Mouse (Mus musculus): ENCODE data around the gene 4933428M09Rik. TPM values are rescaled to one million over a fixed set of nuclear protein-coding genes. Genes with fewer than 3 reads are reported as not detected.

Gene 4933428M09Rik
- polyA plus RNA-seq, 1 experiment from 2014 or later = not detected

DNA sequence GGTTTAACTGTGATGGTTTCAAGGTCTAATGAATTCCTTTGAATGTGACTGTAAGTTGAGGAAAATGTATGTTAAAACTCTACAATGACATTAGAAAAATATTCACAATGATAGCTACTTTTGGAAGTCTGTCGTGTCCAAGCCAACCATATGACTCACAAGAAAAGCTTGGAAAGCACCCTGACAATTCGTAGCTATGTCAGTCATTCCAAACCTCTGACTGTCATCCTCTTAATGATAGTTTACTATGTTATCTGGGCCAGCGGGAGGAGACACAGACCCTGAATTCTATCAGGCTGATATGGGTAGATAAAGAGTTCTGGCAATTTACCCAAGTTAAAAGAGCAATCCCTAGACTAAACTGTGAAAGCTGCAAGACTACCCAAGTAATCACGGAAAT, 41.8 kb downstream of the 4933428M09Rik start:
- 22% methylated on average over 4 of the region's 4 CpGs for WGBS
- no peaks in the 10 kb centered on the region for H3K27me3 ChIP-seq
- no peak overlapping the region for H3K9ac ChIP-seq
- H3K36me3 ChIP-seq = no peaks in the 10 kb centered on the region
- peak overlapping the region; percentile 24; the same call in 1 of the 2 replicates for H3K27ac ChIP-seq
- H3K4me1 ChIP-seq (replicated peaks) = peaks cover 4% of the 10 kb centered on the region; the same call in 1 of the 2 replicates
- no peak overlapping the region for H3K4me2 ChIP-seq
- H3K4me3 ChIP-seq = no peak overlapping the region
- no peaks in the 10 kb centered on the region for H3K9me3 ChIP-seq (replicated peaks)
- no peak for ATAC-seq (replicated peaks; ENCODE audit: insufficient number of reproducible peaks, insufficient read depth, low FRiP score, low read depth)

DNA sequence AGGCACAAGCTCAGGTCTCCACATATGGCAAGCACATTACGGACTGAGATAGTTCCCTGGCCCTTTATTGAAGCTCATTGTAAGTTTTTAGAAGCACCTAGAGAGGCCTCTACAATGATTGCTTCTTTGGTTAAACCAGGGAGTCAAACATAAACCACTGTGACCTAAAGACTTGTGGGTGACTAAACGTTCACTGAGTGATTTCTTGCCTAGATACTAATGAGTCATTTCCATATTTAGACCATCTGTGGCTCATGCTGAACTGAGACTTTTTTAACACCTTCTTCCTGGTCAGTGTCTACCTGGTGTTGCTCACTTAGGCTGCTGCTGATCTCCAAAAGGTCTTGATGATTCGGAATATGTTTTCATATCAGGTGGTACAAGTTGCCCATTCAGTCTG, 42.9 kb downstream of the 4933428M09Rik start:
- Histone ChIP-seq H3K4me3 (no peak overlapping the region), H3K36me3 (no peaks in the 10 kb centered on the region), H3K27ac (no peak overlapping the region), H3K27me3 (no peaks in the 10 kb centered on the region), H3K9ac (no peak overlapping the region), H3K4me2 (no peak overlapping the region), H3K9me3 (replicated peaks) (no peaks in the 10 kb centered on the region), H3K4me1 (replicated peaks) (peaks cover 4% of the 10 kb centered on the region; the same call in 1 of the 2 replicates)
- no peak for ATAC-seq (replicated peaks; ENCODE audit: insufficient number of reproducible peaks, insufficient read depth, low FRiP score, low read depth)
- 59% methylated on average over 3 of the region's 3 CpGs for WGBS

Other genes with a start within 250 kb of the 4933428M09Rik start
- 0.39 TPM in 1 of 2 replicates, not detected in the other for gene Serpina7, start 94.0 kb upstream of the 4933428M09Rik start, polyA plus RNA-seq (2015; fragmentation: Nextera tagmentation; extraction: Ambion mirVana)
- gene 4930513O06Rik, start 93.0 kb upstream of the 4933428M09Rik start, polyA plus RNA-seq (2015; fragmentation: Nextera tagmentation; extraction: Ambion mirVana) = not detected in 2 replicates
- gene Mum1l1, start 30.8 kb downstream of the 4933428M09Rik start, polyA plus RNA-seq (2015; fragmentation: Nextera tagmentation; extraction: Ambion mirVana) = 29.4 and 32.7 TPM in 2 replicates
- 0.14 and 0.19 TPM in 2 replicates for gene Trap1a, start 154.5 kb downstream of the 4933428M09Rik start, polyA plus RNA-seq (2015; fragmentation: Nextera tagmentation; extraction: Ambion mirVana)

All from heart, embryonic 15.5 days (tissue).